Mouse (Mus musculus) bone marrow macrophage, adult 2 months (primary cell): Measurements from ENCODE around the gene Ccr4.

Experiments
- CTCF ChIP-seq: IDR thresholded peaks from 2 replicates; pipeline ENCODE4 v1.5.1; 2012; ENCODE audit warnings: low read depth, mild to moderate bottlenecking, low read length, moderate library complexity
- POLR2A ChIP-seq: IDR thresholded peaks from 2 replicates; pipeline ENCODE4 v1.6.1; 2012; ENCODE audit warnings: mild to moderate bottlenecking, low read depth, low read length, borderline replicate concordance

GRCm38 (mm10) chr9:114487481-114488258 is 17.0 kb downstream of the Ccr4 start:
- no peak for TF ChIP-seq CTCF
- no peak for TF ChIP-seq POLR2A
